ENCODE assay signal across 25 mouse cellular contexts in genomic region chr2:158346467-158346866, GRCm38 (mm10). TPM values are rescaled to one million over a fixed set of nuclear protein-coding genes. Genes with fewer than 3 reads are reported as not detected.
DNase-seq lines count a peak whose midpoint lies in the region; ATAC-seq and TF ChIP-seq lines count a peak whose summit lies in the region.
"Had no signal": no experiment of that assay in that cellular context is flagged by ENCODE, and none has a peak within 500 bp of the region (broad histone marks: within the 10 kb centered on the region; RNA-seq: fewer than 3 reads in every experiment).

No protein-coding gene starts in this region.

- H3K9me3 ChIP-seq in liver, embryonic 15.5 days (replicated peaks) = no peaks in the 10 kb centered on the region
- H3K9me3 ChIP-seq in liver, embryonic 11.5 days (ENCODE audit: control insufficient read depth, low read length) = no peaks in the 10 kb centered on the region
- H3K9me3 ChIP-seq in lung, embryonic 16.5 days (ENCODE audit: control insufficient read depth, low read length) = no peaks in the 10 kb centered on the region
- H3K9me3 ChIP-seq in ES-E14 (ENCODE audit: control insufficient read depth, insufficient read depth, low read depth, low read length) = no peaks in the 10 kb centered on the region
- H3K9me3 ChIP-seq: embryonic facial prominence, embryonic 12.5 days; embryonic facial prominence, embryonic 15.5 days; G1E; heart, embryonic 10.5 days; heart, embryonic 13.5 days had no signal

- 53% methylated on average over 6 of the region's 6 CpGs for WGBS in liver, embryonic 15.5 days (ENCODE audit: insufficient replicate concordance)
- WGBS in liver, embryonic 11.5 days = 51% methylated on average over 6 of the region's 6 CpGs
- 48% methylated on average over 6 of the region's 6 CpGs for WGBS in lung, embryonic 16.5 days
- 81% methylated on average over 6 of the region's 6 CpGs for WGBS in cerebellum, adult 2 months

- TF ChIP-seq POLR2A in cerebellum, adult 2 months (IDR thresholded peaks at IDR 0.05; ENCODE audit: borderline replicate concordance, insufficient read depth, low read length) = no peak

- ATAC-seq in liver, embryonic 15.5 days (ENCODE audit: insufficient read depth) = peak; percentile 21; the same call in 1 of the 2 replicates
- ATAC-seq in liver, embryonic 11.5 days (replicated peaks; ENCODE audit: low FRiP score) = no peak
- ATAC-seq in lung, embryonic 16.5 days (ENCODE audit: low read depth) = peak; percentile 35; the same call in 1 of the 2 replicates
- ATAC-seq: forebrain, embryonic 14.5 days; hindbrain, postnatal 0 days; Patski had no signal

- in situ Hi-C loops in ES-E14 (cut with MboI; ENCODE audit: low sequenced_read_pairs in 2 of 2, unreplicated experiment in 2 of 2) = loop anchor here in 1 of 2 experiments (10.0 kb wide), 1 partner anchor 142 kb away; no protein-coding TSS in a partner anchor

- H3K9ac ChIP-seq in liver, embryonic 15.5 days = no peak overlapping the region
- no peak overlapping the region for H3K9ac ChIP-seq in liver, embryonic 11.5 days (ENCODE audit: low read depth, low read length)
- H3K9ac ChIP-seq in lung, embryonic 16.5 days (ENCODE audit: low read length) = no peak overlapping the region
- H3K9ac ChIP-seq in ES-E14 (ENCODE audit: insufficient read depth, low read depth, low read length, poor library complexity, severe bottlenecking) = no peak overlapping the region; the same call in 1 of the 2 replicates
- H3K9ac ChIP-seq: embryonic facial prominence, embryonic 12.5 days; embryonic facial prominence, embryonic 15.5 days; heart, embryonic 13.5 days; hindbrain, embryonic 14.5 days had no signal

- H3K4me1 ChIP-seq in liver, embryonic 15.5 days (replicated peaks) = no peaks in the 10 kb centered on the region
- no peaks in the 10 kb centered on the region for H3K4me1 ChIP-seq in liver, embryonic 11.5 days (replicated peaks; ENCODE audit: control insufficient read depth, insufficient read depth, low read length)
- no peaks in the 10 kb centered on the region for H3K4me1 ChIP-seq in lung, embryonic 16.5 days (replicated peaks; ENCODE audit: control insufficient read depth, insufficient read depth, low read length)
- H3K4me1 ChIP-seq in ES-E14 (ENCODE audit: control insufficient read depth in 2 of 2, insufficient read depth in 2 of 2, low read length in 2 of 2, poor library complexity in 1 of 2) = peaks cover 0 to 3% of the 10 kb centered on the region in 2 experiments; a peak in 2 of 4 replicates
- H3K4me1 ChIP-seq in cerebellum, adult 2 months (ENCODE audit: control insufficient read depth, insufficient read depth, low read length) = no peaks in the 10 kb centered on the region
- H3K4me1 ChIP-seq: embryonic facial prominence, embryonic 12.5 days; embryonic facial prominence, embryonic 15.5 days; heart, embryonic 10.5 days had no signal

- no peak overlapping the region for H3K4me3 ChIP-seq in liver, embryonic 15.5 days (replicated peaks)
- no peak overlapping the region for H3K4me3 ChIP-seq in liver, embryonic 11.5 days (ENCODE audit: low read depth, low read length)
- no peak overlapping the region for H3K4me3 ChIP-seq in lung, embryonic 16.5 days (ENCODE audit: low read length)
- no peak overlapping the region for H3K4me3 ChIP-seq in ES-E14 (ENCODE audit: insufficient read depth in 1 of 2, low read depth in 1 of 2, low read length in 2 of 2, poor library complexity in 1 of 2, severe bottlenecking in 1 of 2)
- no peak overlapping the region for H3K4me3 ChIP-seq in cerebellum, adult 2 months (replicated peaks; ENCODE audit: insufficient read depth, low read depth, low read length)
- H3K4me3 ChIP-seq: embryonic facial prominence, embryonic 12.5 days; embryonic facial prominence, embryonic 15.5 days; heart, adult 2 months; heart, embryonic 10.5 days; heart, embryonic 13.5 days had no signal

- no peak for DNase-seq in liver, embryonic 11.5 days (ENCODE audit: low spot score)
- no peak for DNase-seq in lung, postnatal 4 days
- no peak for DNase-seq in ES-E14 (ENCODE audit: low read depth, low spot score)
- DNase-seq in cerebellum, adult 2 months = no peak
- DNase-seq: adrenal gland, postnatal 10 days; adrenal gland, postnatal 36 days; cerebellum, adult 18-20 months; cerebellum, adult 9-11 months; cerebellum, postnatal 25 days; gastrocnemius, postnatal 25 days; heart, adult 2 months; heart, postnatal 14 days; heart, postnatal 4 days had no signal

- no peak overlapping the region for H3K27ac ChIP-seq in liver, embryonic 15.5 days (replicated peaks)
- H3K27ac ChIP-seq in liver, embryonic 11.5 days (ENCODE audit: low read depth, low read length) = no peak overlapping the region
- no peak overlapping the region for H3K27ac ChIP-seq in lung, embryonic 16.5 days (ENCODE audit: low read length)
- no peak overlapping the region for H3K27ac ChIP-seq in ES-E14 (ENCODE audit: insufficient read depth, low read depth, low read length, poor library complexity, severe bottlenecking)
- H3K27ac ChIP-seq in cerebellum, adult 2 months (ENCODE audit: insufficient read depth, low read length) = no peak overlapping the region
- H3K27ac ChIP-seq: embryonic facial prominence, embryonic 12.5 days; embryonic facial prominence, embryonic 15.5 days; heart, adult 2 months; heart, embryonic 10.5 days; heart, embryonic 13.5 days; hindbrain, embryonic 14.5 days; hindbrain, postnatal 0 days had no signal

- no peak overlapping the region for H3K4me2 ChIP-seq in liver, embryonic 15.5 days
- no peak overlapping the region for H3K4me2 ChIP-seq in liver, embryonic 11.5 days
- no peak overlapping the region for H3K4me2 ChIP-seq in lung, embryonic 16.5 days (ENCODE audit: low read depth, low read length)
- H3K4me2 ChIP-seq: embryonic facial prominence, embryonic 12.5 days; embryonic facial prominence, embryonic 15.5 days; heart, embryonic 13.5 days; hindbrain, embryonic 14.5 days had no signal

- H3K27me3 ChIP-seq in liver, embryonic 15.5 days = 0 out of 2 replicates have a peak, but pooled peaks cover 3% of the 10 kb centered on the region
- no peaks in the 10 kb centered on the region for H3K27me3 ChIP-seq in liver, embryonic 11.5 days (replicated peaks; ENCODE audit: control insufficient read depth, insufficient read depth, low read length)
- H3K27me3 ChIP-seq in lung, embryonic 16.5 days (ENCODE audit: control insufficient read depth, insufficient read depth, low read depth, low read length) = no peaks in the 10 kb centered on the region
- no peaks in the 10 kb centered on the region for H3K27me3 ChIP-seq in cerebellum, adult 2 months (ENCODE audit: control insufficient read depth, insufficient read depth, low read length)
- H3K27me3 ChIP-seq: embryonic facial prominence, embryonic 12.5 days; embryonic facial prominence, embryonic 15.5 days had no signal

- no peak for TF ChIP-seq CTCF in cerebellum, adult 2 months (IDR thresholded peaks at IDR 0.05; ENCODE audit: borderline replicate concordance, insufficient read depth, low read depth, low read length)

- no peaks in the 10 kb centered on the region for H3K36me3 ChIP-seq in liver, embryonic 15.5 days (replicated peaks)
- H3K36me3 ChIP-seq in liver, embryonic 11.5 days (ENCODE audit: control insufficient read depth, insufficient read depth, low read length) = no peaks in the 10 kb centered on the region
- H3K36me3 ChIP-seq in lung, embryonic 16.5 days (ENCODE audit: control insufficient read depth, insufficient read depth, low read length) = no peaks in the 10 kb centered on the region
- H3K36me3 ChIP-seq in ES-E14 (ENCODE audit: control insufficient read depth, insufficient read depth, low read length, poor library complexity, severe bottlenecking) = no peaks in the 10 kb centered on the region
- H3K36me3 ChIP-seq: embryonic facial prominence, embryonic 12.5 days; embryonic facial prominence, embryonic 15.5 days; heart, embryonic 10.5 days; heart, embryonic 13.5 days had no signal

TF ChIP-seq in ES-E14, 5 proteins besides CTCF, POLR2A, EP300 and RAD21:
- TF ChIP-seq CHD2 (IDR thresholded peaks at IDR 0.05; ENCODE audit: low read depth, low read length) (no peak), HCFC1 (IDR thresholded peaks at IDR 0.05; ENCODE audit: borderline replicate concordance, insufficient read depth, low read length) (no peak), MAFK (IDR thresholded peaks at IDR 0.05; ENCODE audit: insufficient read depth, low read depth, low read length) (0 out of 2 replicates have a peak, but pooled peaks have one; percentile 10), ZC3H11A (IDR thresholded peaks at IDR 0.05; ENCODE audit: borderline replicate concordance, low read depth, low read length) (no peak), ZNF384 (IDR thresholded peaks at IDR 0.05; ENCODE audit: low read depth, low read length) (no peak)

RNA-seq across cellular contexts. Expression of gene Snhg11, which starts 29.0 kb away (rescaled TPM):
- 1.5 and 2.3 TPM in 2 replicates for polyA plus RNA-seq in liver, embryonic 15.5 days (2015; fragmentation: Nextera tagmentation; extraction: Ambion mirVana)
- 2.4 and 3.9 TPM in 2 replicates for polyA plus RNA-seq in liver, embryonic 11.5 days (2014; fragmentation: Nextera tagmentation; extraction: Ambion mirVana)
- 1.9 and 5.3 TPM in 2 replicates for polyA plus RNA-seq in lung, embryonic 16.5 days (2015; fragmentation: Nextera tagmentation; extraction: Ambion mirVana)
- total RNA-seq in ES-E14 (2012; rRNA removed) = 15.9 and 25.2 TPM in 2 replicates
- 1,048 and 1,100 TPM in 2 replicates for polyA plus RNA-seq in cerebellum, adult 2 months (2012; rRNA removed)
- total RNA-seq: common myeloid progenitor, adult 5-6 weeks had no signal
- polyA plus RNA-seq: G1E, Patski had no signal

RNA-seq across cellular contexts. Expression of gene Lbp, which starts 40.2 kb away (rescaled TPM):
- polyA plus RNA-seq in liver, embryonic 15.5 days (2015; fragmentation: Nextera tagmentation; extraction: Ambion mirVana) = 50.6 and 56.8 TPM in 2 replicates
- 12.9 and 13.7 TPM in 2 replicates for polyA plus RNA-seq in liver, embryonic 11.5 days (2014; fragmentation: Nextera tagmentation; extraction: Ambion mirVana)
- polyA plus RNA-seq in lung, embryonic 16.5 days (2015; fragmentation: Nextera tagmentation; extraction: Ambion mirVana) = 15.0 and 19.1 TPM in 2 replicates
- 0.18 and 0.32 TPM in 2 replicates for total RNA-seq in ES-E14 (2012; rRNA removed)
- polyA plus RNA-seq in cerebellum, adult 2 months (2012; rRNA removed) = 2.8 and 9.2 TPM in 2 replicates
- total RNA-seq: G1E had no signal
- polyA plus RNA-seq: G1E had no signal

Comparison
In these comparisons a context has a peak if more than half of its experiments do, and no peak if none do; other contexts are left out.
1. RNA of gene Snhg11, which starts 29.0 kb away (polyA plus RNA-seq): 1,048 to 1,100 TPM in cerebellum, adult 2 months; 2.4 to 3.9 TPM in liver, embryonic 11.5 days, 1.9 to 5.3 TPM in lung, embryonic 16.5 days and 1.5 to 2.3 TPM in liver, embryonic 15.5 days; every median in the first group is over 100 times any median in the second.